Mouse (Mus musculus): Measurements from ENCODE around the gene Olfr110. TPM values are rescaled to one million over a fixed set of nuclear protein-coding genes. Genes with fewer than 3 reads are reported as not detected.
"Not testable (repeated sequence)": the region's sequence is repeated elsewhere in the genome, so short reads cannot be mapped to it uniquely, and the experiment has no call there.

The Olfr110 gene
- total RNA-seq (2021): not detected in 2 replicates
- long read RNA-seq: 0 reads

DNA sequence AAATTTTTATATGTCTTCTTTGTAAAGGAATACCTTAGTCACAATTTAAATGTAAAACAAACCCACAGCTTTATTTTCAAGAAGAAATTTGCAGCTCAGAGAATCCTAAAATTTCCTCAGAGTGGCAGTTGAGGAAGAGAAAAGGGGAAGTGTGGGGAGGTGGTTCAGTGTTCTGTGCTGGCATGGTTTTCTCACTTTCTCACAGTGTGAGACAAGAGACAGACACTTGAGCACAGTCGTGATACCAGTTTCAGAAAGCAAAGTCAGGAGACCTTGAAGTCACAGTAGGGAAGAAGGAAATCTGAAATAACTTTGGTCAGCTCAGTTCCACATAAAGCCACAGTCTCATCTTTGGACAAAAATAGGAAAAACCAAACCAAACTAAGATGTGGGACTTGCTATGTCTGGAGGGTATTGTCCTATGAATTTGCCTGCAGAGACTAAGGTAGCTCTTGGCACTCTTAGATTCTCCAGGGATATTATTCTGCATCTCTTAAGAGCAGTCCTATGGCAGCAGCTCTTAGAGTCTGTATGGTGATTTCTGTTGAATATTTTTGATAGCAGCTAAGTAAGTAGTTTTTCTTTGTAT is at the start of gene Olfr110:
Olfr110 (plus strand) TSS at position 539 of the 589 bp plus-strand sequence.
- no peak for DNase-seq

DNA sequence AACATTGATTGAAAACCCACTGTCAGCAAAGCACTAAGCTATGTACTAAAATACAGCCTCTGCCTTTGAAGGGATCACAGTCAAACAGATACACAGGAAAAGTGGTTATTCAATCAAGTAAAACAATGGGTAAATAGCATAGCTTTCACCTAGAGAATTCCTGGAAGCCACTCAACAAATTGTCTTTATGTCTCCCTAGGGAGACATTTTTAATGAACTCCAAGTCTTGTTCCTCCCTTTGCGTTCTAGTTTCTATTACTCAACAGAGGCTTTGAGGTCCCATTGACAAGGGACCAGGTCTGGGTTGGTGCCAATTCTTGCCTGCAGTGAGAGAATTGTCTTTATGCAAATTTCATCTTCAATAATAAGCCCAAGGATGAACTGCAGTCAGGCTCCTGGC is 47.1 kb upstream of the Olfr110 start, which contains the start of gene Olfr108:
Olfr108 (plus strand) TSS at position 301 of the 400 bp plus-strand sequence.
- DNase-seq: no peak

DNA sequence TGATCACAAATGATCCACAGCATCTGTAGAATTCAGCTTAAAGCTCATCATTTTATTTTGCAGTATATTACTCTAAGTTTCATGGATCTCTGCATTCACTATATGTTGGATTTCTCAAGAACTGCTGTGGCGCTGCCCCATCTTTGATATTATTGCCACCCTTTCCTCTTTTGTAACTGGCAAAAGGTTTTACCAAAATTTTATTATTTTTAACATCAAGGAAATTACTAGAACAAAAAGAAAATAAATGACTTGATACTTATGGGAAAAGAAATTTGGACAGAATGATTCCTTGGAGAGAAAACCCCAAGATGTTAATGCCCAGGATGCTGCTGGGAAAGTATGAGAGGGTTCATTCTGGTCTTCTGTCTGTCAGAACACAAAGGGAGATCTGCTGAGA is 33.7 kb upstream of the Olfr110 start, which contains the start of gene Olfr109:
Olfr109 (plus strand) TSS at position 301 of the 400 bp plus-strand sequence.
- no peak for DNase-seq

DNA sequence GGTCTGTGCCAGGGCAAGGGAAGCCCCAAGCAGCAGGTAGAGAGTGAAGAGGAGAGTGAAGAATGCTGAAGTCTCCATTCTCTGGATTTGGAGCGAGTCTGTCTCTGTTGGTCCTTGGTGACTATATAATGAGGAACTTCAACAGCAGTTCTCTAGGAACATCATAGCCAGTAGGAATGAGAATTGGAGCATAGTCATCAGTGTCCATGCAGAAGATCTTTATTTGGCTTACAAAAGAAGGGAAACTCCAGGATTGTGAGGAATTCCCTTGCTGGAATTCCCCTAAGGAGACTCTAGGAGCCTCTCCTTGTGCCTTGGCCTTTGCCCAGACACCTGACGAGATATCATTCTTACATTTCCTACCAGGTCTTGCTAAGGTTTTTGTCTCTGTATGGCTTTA is 8.8 kb upstream of the Olfr110 start, which contains the start of gene H2-M2:
H2-M2 (minus strand) TSS at position 101 of the 400 bp plus-strand sequence.
- no peak for DNase-seq

DNA sequence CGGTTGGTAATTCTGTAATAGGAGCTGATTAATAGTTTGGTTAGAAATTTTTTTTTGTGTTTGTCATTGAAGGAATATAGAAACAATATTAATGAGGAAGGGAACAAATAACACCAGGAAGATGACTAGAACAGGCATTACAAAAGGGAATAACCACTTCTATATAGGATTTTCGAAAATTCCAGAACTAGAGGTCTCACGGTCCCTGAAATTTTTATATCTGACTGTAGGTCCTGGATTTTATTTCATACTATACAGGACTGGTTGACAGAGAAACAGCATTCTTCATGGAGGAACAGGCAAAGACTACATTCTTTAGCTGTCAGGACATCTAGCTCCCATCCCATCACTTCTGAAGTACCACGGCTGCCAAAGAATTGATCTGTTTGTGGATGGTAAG is 15.5 kb downstream of the Olfr110 start, which contains the start of gene Olfr111:
Olfr111 (plus strand) TSS at position 301 of the 400 bp plus-strand sequence.
- no peak for DNase-seq

DNA sequence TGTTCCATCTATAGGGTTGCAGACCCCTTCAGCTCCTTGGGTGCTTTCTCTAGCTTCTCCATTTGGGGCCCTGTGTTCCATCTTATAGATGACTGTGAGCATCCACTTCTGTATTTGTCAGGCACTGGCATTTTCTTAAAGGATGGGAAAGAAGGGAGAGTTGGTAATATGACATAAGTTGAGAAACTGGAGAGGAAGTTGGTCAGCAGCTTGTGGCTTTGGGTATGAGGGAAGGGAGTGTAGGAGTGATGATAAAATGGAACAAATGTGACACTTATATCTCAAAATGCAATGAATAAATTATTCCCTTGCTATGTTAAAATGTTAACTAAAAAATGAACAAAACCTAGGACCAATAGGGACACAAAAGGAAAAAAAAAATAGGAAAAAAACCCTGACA is 32.3 kb downstream of the Olfr110 start:
- not testable (repeated sequence) for DNase-seq

DNA sequence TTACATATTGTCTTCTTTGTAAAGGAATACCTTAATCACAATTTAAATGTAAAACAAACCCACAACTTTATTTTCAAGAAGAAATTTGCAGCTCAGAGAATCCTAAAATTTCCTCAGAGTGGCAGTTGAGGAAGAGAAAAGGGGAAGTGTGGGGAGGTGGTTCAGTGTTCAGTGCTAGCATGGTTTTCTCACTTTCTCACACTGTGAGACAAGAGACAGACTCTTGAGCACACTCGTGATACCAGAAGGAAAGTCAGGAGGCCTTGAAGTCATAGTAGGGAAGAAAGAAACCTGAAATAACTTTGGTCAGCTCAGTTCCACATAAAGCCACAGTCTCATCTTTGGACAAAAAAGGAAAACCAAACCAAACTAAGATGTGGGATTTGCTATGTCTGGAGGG is 33.2 kb downstream of the Olfr110 start:
- DNase-seq: not testable (repeated sequence)

DNA sequence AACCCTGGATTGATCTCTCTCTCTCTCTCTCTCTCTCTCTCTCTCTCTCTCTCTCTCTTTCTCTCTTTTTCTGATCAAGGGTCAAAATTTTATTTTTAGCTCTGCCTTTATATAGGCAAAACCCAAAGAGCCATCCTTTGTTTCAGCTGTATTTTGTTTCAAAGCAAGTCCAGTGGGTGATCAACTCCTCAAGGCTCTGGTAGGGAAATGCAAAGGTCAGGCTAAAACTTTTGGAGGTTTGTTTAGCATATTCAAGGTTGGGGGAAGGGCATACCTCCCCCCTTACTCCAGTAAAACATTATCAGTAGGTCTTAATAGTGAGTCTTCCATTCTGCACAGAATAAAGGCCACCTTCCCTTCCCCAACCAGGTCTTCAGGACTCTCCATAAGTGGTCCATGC is 42.9 kb downstream of the Olfr110 start:
- DNase-seq: no peak

DNA sequence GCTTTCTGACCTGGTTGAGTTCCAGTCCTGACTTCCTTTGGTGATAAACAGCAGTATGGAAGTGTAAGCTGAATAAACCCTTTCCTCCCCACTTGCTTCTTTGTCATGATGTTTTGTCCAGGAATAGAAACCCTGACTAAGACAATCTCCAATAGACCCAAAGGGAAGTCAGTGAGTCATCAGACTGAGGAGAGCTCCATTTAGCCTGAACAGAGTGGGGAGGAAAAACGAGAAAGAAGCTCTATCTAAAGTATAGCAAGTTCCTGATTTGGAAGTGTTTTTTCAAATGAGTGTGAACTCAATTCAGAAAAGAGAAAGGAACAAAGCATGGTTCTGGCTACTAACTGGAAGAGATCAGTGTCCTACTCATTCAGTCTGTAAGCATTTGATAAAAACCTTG is 46.1 kb downstream of the Olfr110 start:
- DNase-seq: not testable (repeated sequence)

DNA sequence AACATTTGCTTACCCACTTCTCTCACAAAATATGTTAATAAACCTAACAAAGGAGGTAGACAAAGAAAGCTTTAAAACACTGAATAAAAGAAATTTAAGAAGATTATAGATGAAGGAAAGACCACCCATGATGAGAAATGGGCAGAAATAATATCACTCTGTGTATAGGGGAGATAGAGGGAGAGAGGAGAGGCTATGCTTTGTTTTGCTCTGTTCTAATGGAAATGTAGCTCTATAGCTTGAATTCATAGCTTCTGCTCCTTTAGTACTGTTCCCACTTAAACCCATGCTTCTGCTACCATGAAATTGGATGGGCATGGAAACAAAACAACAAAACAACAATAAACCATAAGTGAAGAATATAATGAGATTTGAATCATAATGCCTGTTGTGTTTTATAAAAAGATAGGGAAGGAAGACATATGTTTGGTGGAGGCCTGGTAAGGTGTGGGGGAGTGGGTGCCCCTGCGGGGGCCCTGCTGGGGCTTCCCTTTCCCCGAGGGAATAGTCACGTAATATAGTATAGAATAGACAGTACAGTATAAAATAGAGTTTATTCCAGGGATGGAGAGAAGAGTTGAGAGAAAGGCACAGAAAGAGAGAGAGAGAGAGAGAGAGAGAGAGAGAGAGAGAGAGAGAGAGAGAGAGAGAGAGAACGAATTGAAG is 49.3 kb downstream of the Olfr110 start:
- no peak for DNase-seq

DNA sequence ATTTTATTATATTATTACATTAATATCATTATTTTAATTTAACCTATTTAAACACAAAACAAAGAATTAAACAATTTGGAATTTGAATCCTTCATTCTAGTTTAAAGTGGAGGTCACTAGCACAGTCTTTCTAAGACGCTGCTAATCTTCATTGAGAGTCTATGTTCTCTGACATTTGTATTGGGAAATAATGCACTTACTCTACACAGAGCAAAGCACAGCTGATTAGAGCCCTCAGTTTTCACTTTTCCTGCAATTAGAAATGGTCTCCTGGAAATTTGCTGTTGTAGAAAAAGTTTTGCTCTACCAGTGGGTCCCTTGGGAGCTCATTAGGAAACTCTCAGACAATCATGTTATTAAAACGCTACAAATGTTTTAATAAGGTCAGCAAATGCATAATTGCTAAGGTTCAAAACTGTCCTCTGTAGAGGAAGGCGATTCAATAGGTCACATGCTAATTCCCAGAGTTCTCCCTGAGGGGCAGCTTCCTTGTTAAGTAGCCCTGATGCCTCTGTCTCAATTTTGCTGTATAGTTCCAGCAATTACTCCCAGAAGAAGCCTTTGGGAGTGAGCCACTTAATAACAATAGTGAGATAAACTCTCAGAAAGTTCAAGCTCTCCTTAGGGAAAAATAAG is 51.6 kb downstream of the Olfr110 start:
- DNase-seq: no peak

Other genes starting within 250 kb of the Olfr110 start
- not detected in 2 replicates for gene Olfr98, start 228.7 kb upstream of the Olfr110 start, total RNA-seq (2021)
- gene H2-M3, start 222.2 kb upstream of the Olfr110 start, total RNA-seq (2021): 2.6 and 5.4 TPM in 2 replicates
- gene Olfr99, start 209.0 kb upstream of the Olfr110 start, total RNA-seq (2021): not detected in 2 replicates
- not detected in 2 replicates for gene Olfr101, start 188.2 kb upstream of the Olfr110 start, total RNA-seq (2021)
- gene Olfr102, start 175.4 kb upstream of the Olfr110 start, total RNA-seq (2021): not detected in 2 replicates
- not detected in 2 replicates for gene Olfr103, start 152.8 kb upstream of the Olfr110 start, total RNA-seq (2021)
- gene Olfr104-ps, start 132.9 kb upstream of the Olfr110 start, total RNA-seq (2021): not detected in 2 replicates
- gene Olfr105-ps, start 113.4 kb upstream of the Olfr110 start, total RNA-seq (2021): not detected in 2 replicates
- not detected in 2 replicates for gene Olfr106-ps, start 102.1 kb upstream of the Olfr110 start, total RNA-seq (2021)
- not detected in 2 replicates for gene Olfr107, start 93.2 kb upstream of the Olfr110 start, total RNA-seq (2021)
- gene Olfr108, start 47.0 kb upstream of the Olfr110 start, total RNA-seq (2021): not detected in 2 replicates
- gene Olfr109, start 33.6 kb upstream of the Olfr110 start, total RNA-seq (2021): not detected in 2 replicates
- not detected in 2 replicates for gene H2-M2, start 8.9 kb upstream of the Olfr110 start, total RNA-seq (2021)
- 0.39 TPM in 1 of 2 replicates, not detected in the other for gene Olfr111, start 15.6 kb downstream of the Olfr110 start, total RNA-seq (2021)
- not detected in 2 replicates for gene Olfr112, start 77.0 kb downstream of the Olfr110 start, total RNA-seq (2021)
- not detected in 2 replicates for gene Olfr113, start 85.2 kb downstream of the Olfr110 start, total RNA-seq (2021)
- gene Olfr114, start 100.3 kb downstream of the Olfr110 start, total RNA-seq (2021): not detected in 2 replicates
- gene Olfr115, start 134.6 kb downstream of the Olfr110 start, total RNA-seq (2021): not detected in 2 replicates
- gene Olfr116, start 134.7 kb downstream of the Olfr110 start, total RNA-seq (2021): not detected in 2 replicates
- gene Olfr117, start 171.3 kb downstream of the Olfr110 start, total RNA-seq (2021): not detected in 2 replicates
- gene Olfr118, start 174.5 kb downstream of the Olfr110 start, total RNA-seq (2021): not detected in 2 replicates
- gene Olfr119, start 204.1 kb downstream of the Olfr110 start, total RNA-seq (2021): not detected in 2 replicates
- gene Olfr120, start 229.3 kb downstream of the Olfr110 start, total RNA-seq (2021): not detected in 2 replicates

All from adrenal gland, postnatal 25 days (tissue).